Mouse (Mus musculus) neural tube, embryonic 11.5 days (tissue): ENCODE measurements around the gene Cdc37. TPM values are rescaled to one million over a fixed set of nuclear protein-coding genes. Genes with fewer than 3 reads are reported as not detected.

Experiments
- ATAC-seq: fragments of 200-750 bp; cut with Nextera tagmentation; 2 replicates; pipeline ENCODE4 v1.8.0; 2017; ENCODE audit warnings: moderate number of reproducible peaks, mild to moderate bottlenecking, moderate TSS enrichment, moderate library complexity; ENCODE audit not compliant: insufficient read depth, low FRiP score, low TSS enrichment
- DNase-seq: peaks from one replicate; pipeline ENCODE4 v3.0.0-alpha.2; 2015; ENCODE audit warnings: low spot score
- H3K27ac ChIP-seq: fragments of 300-500 bp; sonication (generic); 2 replicates; pipeline ENCODE4 v1.5.1; 2014; ENCODE audit warnings: low read depth, mild to moderate bottlenecking, low read length
- H3K27me3 ChIP-seq: fragments of 300-500 bp; sonication (generic); 2 replicates; pipeline ENCODE4 v1.6.1; 2014; ENCODE audit warnings: mild to moderate bottlenecking, low read length, mixed read lengths; ENCODE audit not compliant: control insufficient read depth, insufficient read depth
- H3K36me3 ChIP-seq: fragments of 300-500 bp; sonication (generic); 2 replicates; pipeline ENCODE4 v1.6.1; 2014; ENCODE audit warnings: mild to moderate bottlenecking, low read length, moderate library complexity, mixed read lengths; ENCODE audit not compliant: control insufficient read depth, insufficient read depth
- H3K4me1 ChIP-seq: fragments of 300-500 bp; sonication (generic); 2 replicates; pipeline ENCODE4 v1.6.1; 2014; ENCODE audit warnings: low read length, mixed read lengths; ENCODE audit not compliant: control insufficient read depth, insufficient read depth
- H3K4me2 ChIP-seq: fragments of 300-500 bp; sonication (generic); 2 replicates; pipeline ENCODE4 v1.6.1; 2014; ENCODE audit warnings: low read depth, mild to moderate bottlenecking, moderate library complexity
- H3K4me3 ChIP-seq: fragments of 300-500 bp; sonication (generic); 2 replicates; pipeline ENCODE4 v1.5.1; 2014; ENCODE audit warnings: low read depth, low read length
- H3K9ac ChIP-seq: fragments of 300-500 bp; sonication (generic); 2 replicates; pipeline ENCODE4 v1.6.1; 2014; ENCODE audit warnings: mild to moderate bottlenecking, low read length
- H3K9me3 ChIP-seq: fragments of 300-500 bp; sonication (generic); 2 replicates; pipeline ENCODE4 v1.6.1; 2016; ENCODE audit warnings: low read length; ENCODE audit not compliant: control insufficient read depth
- WGBS: fragments of 180-500 bp; shearing (Covaris S2); extraction: QIAGEN DNeasy Blood & Tissue Kit; methylation state at CpG from one replicate; pipeline ENCODE4 v1.1.7; 2014; 5-methylcytosine and 5-hydroxymethylcytosine counted together
- polyA plus RNA-seq: library from polyadenylated mRNA; unstranded; fragments of >200 nt; fragmentation: Nextera tagmentation; extraction: Ambion mirVana; gene quantifications from 2 replicates; pipeline ENCODE4 v1.2.1, GENCODE M21; 2014

Cdc37 gene
- polyA plus RNA-seq, 1 experiment from 2014 or later: 319 TPM

- Histone ChIP-seq H3K4me1 (peaks cover 10% of the 10 kb centered on the region), H3K27me3 (peaks cover 54% of the 10 kb centered on the region), H3K9ac (no peak overlapping the region), H3K27ac (no peak overlapping the region), H3K4me3 (no peak overlapping the region), H3K36me3 (no peaks in the 10 kb centered on the region), H3K9me3 (no peaks in the 10 kb centered on the region), H3K4me2 (no peak overlapping the region)
- no peak for ATAC-seq
- 35% methylated on average over 11 of the region's 11 CpGs for WGBS
- no peak for DNase-seq
These were observed 13.6 kb upstream of the Cdc37 start for GRCm38 (mm10) chr9:21163086-21164050.

- Histone ChIP-seq H3K27ac (no peak overlapping the region), H3K4me3 (peak overlapping the region; percentile 45), H3K9me3 (no peaks in the 10 kb centered on the region), H3K27me3 (peaks cover 46% of the 10 kb centered on the region), H3K4me1 (peaks cover 9% of the 10 kb centered on the region), H3K9ac (peak overlapping the region; percentile 67), H3K36me3 (no peaks in the 10 kb centered on the region), H3K4me2 (peak overlapping the region; percentile 70)
- ATAC-seq: peak; percentile 67
- WGBS: under 1% methylated on average over 52 of the region's 52 CpGs
- peak; percentile 88 for DNase-seq
These were observed 11.6 kb upstream of the Cdc37 start for GRCm38 (mm10) chr9:21161209-21161909.

GRCm38 (mm10) chr9:21154787-21155186 is 5.0 kb upstream of the Cdc37 start:
- Histone ChIP-seq H3K4me2 (no peak overlapping the region), H3K4me1 (no peaks in the 10 kb centered on the region), H3K9ac (no peak overlapping the region), H3K27ac (no peak overlapping the region), H3K27me3 (no peaks in the 10 kb centered on the region), H3K9me3 (no peaks in the 10 kb centered on the region), H3K36me3 (no peaks in the 10 kb centered on the region), H3K4me3 (no peak overlapping the region)
- ATAC-seq (no peak), DNase-seq (no peak)
- WGBS: 87% methylated on average over 3 of the region's 3 CpGs

- peak overlapping the region; percentile 0; the same call in 1 of the 2 replicates for H3K4me3 ChIP-seq
- ATAC-seq (no peak), DNase-seq (peak; percentile 48)
- no peaks in the 10 kb centered on the region for H3K27me3 ChIP-seq
- peaks cover 4% of the 10 kb centered on the region for H3K4me1 ChIP-seq
- peak overlapping the region; percentile 47 for H3K4me2 ChIP-seq
- no peak overlapping the region for H3K27ac ChIP-seq
- H3K9me3 ChIP-seq: no peaks in the 10 kb centered on the region
- no peaks in the 10 kb centered on the region for H3K36me3 ChIP-seq
- WGBS: 14% methylated on average over 5 of the region's 5 CpGs
- no peak overlapping the region; the same call in 1 of the 2 replicates for H3K9ac ChIP-seq
These were observed 4.1 kb upstream of the Cdc37 start for GRCm38 (mm10) chr9:21153833-21154232.

GRCm38 (mm10) chr9:21153331-21153730 is 3.5 kb upstream of the Cdc37 start:
- ATAC-seq: no peak
- WGBS: 6% methylated on average over 12 of the region's 12 CpGs
- Histone ChIP-seq H3K4me1 (peaks cover 9% of the 10 kb centered on the region), H3K9me3 (no peaks in the 10 kb centered on the region), H3K4me3 (peak overlapping the region; percentile 0; the same call in 1 of the 2 replicates), H3K4me2 (peak overlapping the region; percentile 47), H3K27ac (no peak overlapping the region), H3K36me3 (no peaks in the 10 kb centered on the region), H3K9ac (peak overlapping the region; percentile 1; the same call in 1 of the 2 replicates), H3K27me3 (no peaks in the 10 kb centered on the region)
- DNase-seq: no peak

GRCm38 (mm10) chr9:21152715-21153114 is 2.9 kb upstream of the Cdc37 start:
- WGBS: 5% methylated on average over 11 of the region's 11 CpGs
- DNase-seq (peak; percentile 68), ATAC-seq (no peak)
- no peak overlapping the region for H3K27ac ChIP-seq
- H3K9ac ChIP-seq: no peak overlapping the region
- H3K4me1 ChIP-seq: peaks cover 12% of the 10 kb centered on the region
- H3K9me3 ChIP-seq: no peaks in the 10 kb centered on the region
- peak overlapping the region; percentile 47 for H3K4me2 ChIP-seq
- H3K36me3 ChIP-seq: no peaks in the 10 kb centered on the region
- no peak overlapping the region for H3K4me3 ChIP-seq
- H3K27me3 ChIP-seq: no peaks in the 10 kb centered on the region

GRCm38 (mm10) chr9:21149077-21149653 is 617 bp downstream of the Cdc37 start:
- 9% methylated on average over 8 of the region's 8 CpGs for WGBS
- Histone ChIP-seq H3K4me1 (peaks cover 17% of the 10 kb centered on the region), H3K9me3 (no peaks in the 10 kb centered on the region), H3K36me3 (peaks cover 2% of the 10 kb centered on the region; the same call in 1 of the 2 replicates), H3K9ac (peak overlapping the region; percentile 75), H3K27ac (no peak overlapping the region), H3K4me2 (peak overlapping the region; percentile 87), H3K4me3 (peak overlapping the region; percentile 71), H3K27me3 (no peaks in the 10 kb centered on the region)
- ATAC-seq: no peak
- DNase-seq: no peak

- H3K27ac ChIP-seq: no peak overlapping the region
- peak overlapping the region; percentile 87 for H3K4me2 ChIP-seq
- H3K4me1 ChIP-seq: peaks cover 17% of the 10 kb centered on the region
- no peaks in the 10 kb centered on the region for H3K27me3 ChIP-seq
- peak overlapping the region; percentile 24; the same call in 1 of the 2 replicates for H3K9ac ChIP-seq
- ATAC-seq: no peak
- no peak for DNase-seq
- H3K9me3 ChIP-seq: no peaks in the 10 kb centered on the region
- H3K36me3 ChIP-seq: peaks cover 2% of the 10 kb centered on the region; the same call in 1 of the 2 replicates
- H3K4me3 ChIP-seq: peak overlapping the region; percentile 71
These were observed 1.4 kb downstream of the Cdc37 start for GRCm38 (mm10) chr9:21148427-21148826.
